Mouse (Mus musculus) liver, adult 2 months (tissue): ENCODE results near the gene Tmem19.

Experiments
- CTCF ChIP-seq: fragments of 200-500 bp; IDR thresholded peaks from 2 replicates; pipeline ENCODE4 v1.5.1; 2011; ENCODE audit warnings: low read depth, low read length, control low read depth
- POLR2A ChIP-seq: fragments of 200-500 bp; IDR thresholded peaks from 2 replicates; pipeline ENCODE4 v1.6.1; 2011; ENCODE audit warnings: low read length, control low read depth; ENCODE audit not compliant: insufficient read depth; ENCODE audit errors: extremely low read depth

DNA sequence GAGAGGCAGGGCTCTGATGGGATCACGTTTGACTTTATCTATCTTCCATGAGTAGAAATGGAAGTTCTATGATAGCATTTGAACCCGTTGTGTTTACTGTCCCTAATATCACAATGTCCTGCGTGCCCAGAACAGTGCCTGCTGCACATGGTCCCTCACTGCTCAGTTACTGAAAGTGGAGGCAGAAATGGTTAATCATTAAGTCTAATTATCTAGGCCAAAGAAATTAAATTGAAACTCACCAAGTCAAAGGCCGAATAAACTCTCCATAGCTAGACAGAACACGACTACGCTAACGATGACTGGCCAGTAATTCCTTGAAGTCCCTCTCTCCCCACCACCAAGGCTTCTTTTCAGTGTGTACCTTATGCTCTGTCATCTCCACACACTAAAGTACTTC, 12.8 kb downstream of the Tmem19 start:
- TF ChIP-seq CTCF, result no peak
- no peak for TF ChIP-seq POLR2A
